Mouse (Mus musculus) NIH3T3 (cell line): ENCODE results near the gene Hoxa4.

ENCODE experiments used
- DNase-seq: peaks from one replicate; pipeline ENCODE4 v3.0.0-alpha.2; 2012; ENCODE audit warnings: low read depth

Hoxa4 gene

GRCm38 (mm10) chr6:52216691-52217458, 25.3 kb upstream of the Hoxa4 start:
- no peak for DNase-seq

DNA sequence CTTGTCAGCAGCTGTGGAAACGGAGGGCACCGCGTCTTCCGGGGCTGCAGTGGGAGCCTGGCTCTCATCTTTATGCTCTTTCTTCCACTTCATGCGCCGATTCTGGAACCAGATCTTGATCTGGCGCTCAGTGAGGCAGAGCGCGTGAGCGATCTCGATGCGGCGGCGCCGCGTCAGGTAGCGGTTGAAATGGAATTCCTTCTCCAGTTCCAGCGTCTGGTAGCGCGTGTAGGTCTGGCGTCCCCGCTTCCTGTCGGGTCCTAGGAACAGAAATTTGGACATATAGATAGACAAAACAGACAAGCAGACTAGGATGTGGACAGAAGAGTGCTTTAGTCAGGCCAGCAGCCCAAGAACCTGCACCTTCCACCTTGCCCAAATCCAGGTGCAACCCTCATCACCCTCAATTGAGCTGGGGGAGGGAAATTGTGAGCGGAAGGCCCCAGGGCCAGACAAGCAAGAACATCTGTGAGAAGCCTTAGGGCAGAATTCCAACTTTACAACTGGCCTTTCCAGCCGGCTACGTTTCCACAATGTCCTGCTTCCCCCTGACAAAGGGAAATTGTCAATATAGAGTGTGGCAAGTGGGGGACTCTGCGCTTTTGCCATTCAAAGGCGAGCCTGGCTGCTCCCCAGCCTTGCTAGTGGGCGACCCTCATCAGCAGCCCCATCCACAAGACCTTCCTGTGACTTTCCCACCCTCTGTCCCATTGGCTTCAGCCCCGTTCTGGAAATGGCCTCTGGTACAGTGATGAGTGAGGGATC, 24.4 kb upstream of the Hoxa4 start:
- DNase-seq: peak; percentile 68

- DNase-seq: no peak
These were observed 23.5 kb upstream of the Hoxa4 start for GRCm38 (mm10) chr6:52215070-52215469.

DNA sequence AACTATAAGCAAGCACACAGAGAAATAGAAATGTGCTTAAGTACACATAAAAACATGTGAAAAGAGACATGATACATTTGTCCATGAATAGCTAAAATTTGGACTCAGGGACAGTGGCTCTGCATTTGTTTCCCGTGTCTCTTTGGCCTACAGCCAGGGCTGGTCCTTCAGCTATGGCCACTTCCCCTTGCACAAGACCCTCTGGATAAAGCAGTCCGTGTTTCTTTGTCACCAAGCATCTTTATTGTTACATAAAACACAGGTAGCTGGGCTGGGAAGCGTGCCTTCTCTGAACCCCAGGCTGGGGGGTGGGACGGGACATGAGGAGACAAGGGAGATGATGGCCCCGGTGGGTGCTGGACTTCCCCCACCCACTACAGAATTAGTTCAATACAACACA, 22.7 kb upstream of the Hoxa4 start:
- peak; percentile 50 for DNase-seq

DNA sequence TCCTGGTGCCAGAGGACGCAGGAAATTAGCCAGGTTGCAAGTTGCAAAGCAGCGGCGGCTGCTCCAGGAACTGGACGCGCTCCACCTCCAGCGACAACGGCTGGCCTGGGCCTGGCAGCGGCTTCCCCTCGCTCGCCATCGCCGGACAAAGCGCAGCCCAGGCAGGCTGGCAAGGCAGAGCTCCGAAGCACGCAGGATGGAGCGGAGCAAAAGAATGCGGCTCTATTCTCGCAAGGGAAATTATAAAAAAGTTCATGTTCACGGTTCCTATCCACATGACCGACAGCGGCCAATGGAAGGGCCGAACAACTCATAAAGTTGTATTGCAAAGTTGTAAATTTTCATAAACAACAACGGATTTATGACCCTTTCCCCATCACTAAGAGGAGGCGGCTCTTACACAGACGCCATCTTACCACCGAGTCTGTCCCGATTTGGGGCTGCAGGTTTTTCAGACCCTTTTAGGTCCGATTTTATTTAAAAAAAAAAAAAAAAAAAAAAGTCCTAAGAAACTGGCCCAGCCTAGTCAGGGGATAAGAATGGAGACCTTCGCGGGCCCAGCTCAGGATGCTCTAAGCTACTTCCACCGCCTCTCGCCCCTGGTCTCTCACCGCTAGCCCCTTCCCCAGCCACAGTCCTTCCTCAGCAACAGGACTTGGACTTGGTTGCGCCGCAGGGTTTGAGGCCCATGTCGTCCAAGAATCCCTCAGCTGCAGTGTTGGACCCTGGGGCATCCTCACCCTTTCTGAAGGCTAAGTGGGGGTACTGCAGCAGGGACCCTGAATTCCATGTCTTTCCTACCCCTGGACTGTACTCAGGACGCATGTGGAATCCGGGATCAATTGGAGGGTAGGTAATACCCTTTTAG, 21.8 kb upstream of the Hoxa4 start, which contains the start of the genes Hoxa3 and Gm28308:
Gene Hoxa3 (minus strand): TSS at position 218 of the 868 bp plus-strand sequence.
Gene Gm28308 (minus strand): TSS at position 221 of the 868 bp plus-strand sequence.
- peak; percentile 93 for DNase-seq

DNA sequence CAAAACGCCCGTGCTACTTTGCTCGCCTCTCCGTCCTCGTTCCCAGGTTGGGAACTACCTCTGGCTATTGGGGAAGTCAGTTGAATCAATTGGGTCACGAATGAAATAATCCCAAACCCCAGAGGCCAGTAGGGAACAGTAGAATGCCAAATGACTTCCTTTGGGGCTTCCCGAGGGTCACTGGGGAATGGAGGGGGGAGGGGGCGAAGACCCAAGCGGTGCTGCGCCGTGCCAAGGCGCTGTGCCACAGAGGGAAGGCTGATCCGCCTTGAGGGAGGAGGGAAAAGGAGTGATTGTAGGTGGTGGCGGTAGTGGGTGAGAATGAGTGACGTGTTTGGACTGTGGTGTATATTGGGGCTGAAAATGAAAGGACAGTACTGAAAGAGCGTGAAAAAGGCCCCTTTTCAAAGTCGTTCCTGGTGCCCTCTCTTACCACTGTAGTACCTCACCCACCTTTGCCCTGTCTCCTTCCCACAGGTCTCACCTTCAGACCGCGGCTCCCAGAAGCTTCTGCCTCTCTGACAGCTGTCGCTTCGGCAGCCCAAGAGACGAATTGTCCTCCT, 21.1 kb upstream of the Hoxa4 start:
- DNase-seq: peak; percentile 85

DNA sequence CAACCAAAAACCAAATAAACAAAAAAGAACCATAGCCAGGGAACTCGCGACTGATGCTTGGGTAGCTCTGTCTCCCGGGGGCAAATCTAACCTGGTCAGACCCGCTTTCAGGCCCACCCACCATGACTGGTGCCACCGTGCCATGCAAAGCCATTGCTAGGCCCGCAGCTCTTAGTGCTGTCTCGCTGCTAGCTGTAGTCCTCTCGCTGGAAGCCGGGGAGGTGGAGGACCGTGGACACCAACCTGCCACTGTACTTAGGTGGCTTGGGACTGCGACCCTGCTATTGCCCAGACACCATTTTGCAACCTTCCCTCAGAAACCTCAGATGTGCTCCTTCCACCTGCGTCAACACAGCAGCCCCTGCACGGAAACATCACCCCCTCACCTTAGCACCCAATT, 20.4 kb upstream of the Hoxa4 start:
- DNase-seq: no peak

DNA sequence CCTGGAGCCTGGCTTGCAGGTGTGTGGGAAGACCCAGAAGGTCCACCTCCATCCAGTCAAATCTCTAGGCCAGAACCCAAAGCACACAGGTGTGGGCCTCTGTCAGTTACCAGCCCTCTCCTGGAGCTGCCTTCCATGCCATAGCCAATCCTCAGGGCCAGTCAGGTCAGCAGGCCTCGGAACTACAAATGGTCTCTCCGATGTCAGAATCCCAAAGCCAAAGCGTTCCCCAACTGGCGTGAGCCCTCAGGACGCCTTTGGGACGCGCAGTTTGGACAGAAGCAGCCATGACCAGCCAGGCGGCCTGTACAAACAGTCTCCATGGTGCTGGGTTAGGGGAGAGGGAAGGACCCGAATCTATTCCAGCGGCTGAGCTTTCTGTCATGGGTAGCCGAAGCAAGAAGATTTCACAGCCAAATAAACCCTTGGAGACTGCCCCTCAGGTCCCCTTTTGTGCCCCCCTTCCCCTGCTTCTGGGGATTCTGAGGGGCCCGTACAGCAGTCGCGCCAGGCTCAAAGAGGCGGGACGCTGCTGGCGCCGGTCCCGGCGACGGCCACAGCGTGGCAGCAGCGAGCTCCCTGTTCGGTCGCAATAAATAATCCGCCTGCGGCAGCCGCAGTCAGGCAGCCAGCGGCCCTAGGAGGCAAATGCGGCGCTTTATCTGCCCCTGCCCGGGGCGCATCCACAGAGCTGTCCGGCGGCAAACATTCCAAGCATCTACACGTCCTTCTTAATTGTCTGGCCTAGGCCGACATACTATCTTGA, 19.8 kb upstream of the Hoxa4 start:
- DNase-seq: peak; percentile 95

DNA sequence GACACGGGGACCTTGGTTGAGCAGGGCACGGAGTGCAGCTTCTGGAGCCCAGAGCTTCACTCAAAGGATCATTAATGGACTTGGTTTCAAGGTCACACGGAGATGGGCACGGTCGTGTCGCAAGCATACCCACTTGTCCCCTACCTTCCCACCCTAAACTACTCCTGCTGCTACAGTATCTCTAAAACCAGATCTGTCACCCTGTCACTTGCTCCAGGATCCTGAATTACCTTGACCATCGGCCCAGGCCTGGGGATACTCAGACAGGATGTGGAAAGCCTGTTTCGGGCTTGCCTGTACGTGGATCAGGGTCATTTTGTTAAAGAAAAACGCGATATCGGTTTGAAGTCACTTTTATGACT, 18.1 kb upstream of the Hoxa4 start:
- DNase-seq: no peak

DNA sequence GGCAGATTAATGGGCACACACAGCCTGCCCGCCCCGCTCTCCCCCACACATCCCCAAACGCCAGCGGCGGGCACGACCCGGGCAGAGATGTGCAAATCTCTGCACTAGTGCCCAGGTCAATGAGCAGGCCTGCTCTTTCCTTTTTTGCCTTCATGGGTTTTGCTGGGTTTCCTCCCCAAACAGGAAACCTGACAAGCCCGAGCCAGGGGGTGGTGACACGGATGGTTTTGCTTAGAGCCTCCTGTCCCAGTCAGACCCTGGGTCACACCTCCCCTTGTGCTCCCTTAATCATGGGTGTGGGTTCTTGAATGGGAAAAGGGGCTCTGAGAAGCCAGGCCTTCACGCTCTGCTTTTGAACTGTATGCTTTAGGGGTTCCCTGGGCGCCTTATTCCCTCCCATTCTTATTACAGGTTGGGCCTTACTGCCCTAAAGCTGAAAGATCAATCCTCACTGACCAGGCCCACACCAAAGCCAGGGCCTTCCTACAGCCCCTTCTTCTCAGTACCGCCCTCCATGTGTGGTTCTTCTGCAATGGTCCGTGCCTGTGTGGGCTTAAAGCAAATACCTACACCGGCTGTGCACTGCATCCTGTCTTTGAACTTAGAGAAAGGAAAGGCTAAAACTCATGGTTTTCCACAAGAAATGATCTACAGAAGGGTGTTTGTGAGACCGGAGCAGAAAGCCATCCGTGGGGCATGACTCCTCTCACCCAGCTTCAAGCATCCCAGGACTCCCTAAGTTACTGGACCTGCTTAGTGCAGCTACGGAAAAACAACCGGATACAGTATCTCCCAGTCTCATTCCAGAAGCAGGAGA, 17.5 kb upstream of the Hoxa4 start:
- DNase-seq: peak; percentile 46

- DNase-seq: peak; percentile 79
These were observed 16.7 kb upstream of the Hoxa4 start, which contains the start of gene Hoxa6 for GRCm38 (mm10) chr6:52208072-52208867. Hoxa6 (minus strand) TSS chr6:52208722.

- peak; percentile 55 for DNase-seq
These were observed 16.1 kb upstream of the Hoxa4 start for GRCm38 (mm10) chr6:52207684-52207976.

DNA sequence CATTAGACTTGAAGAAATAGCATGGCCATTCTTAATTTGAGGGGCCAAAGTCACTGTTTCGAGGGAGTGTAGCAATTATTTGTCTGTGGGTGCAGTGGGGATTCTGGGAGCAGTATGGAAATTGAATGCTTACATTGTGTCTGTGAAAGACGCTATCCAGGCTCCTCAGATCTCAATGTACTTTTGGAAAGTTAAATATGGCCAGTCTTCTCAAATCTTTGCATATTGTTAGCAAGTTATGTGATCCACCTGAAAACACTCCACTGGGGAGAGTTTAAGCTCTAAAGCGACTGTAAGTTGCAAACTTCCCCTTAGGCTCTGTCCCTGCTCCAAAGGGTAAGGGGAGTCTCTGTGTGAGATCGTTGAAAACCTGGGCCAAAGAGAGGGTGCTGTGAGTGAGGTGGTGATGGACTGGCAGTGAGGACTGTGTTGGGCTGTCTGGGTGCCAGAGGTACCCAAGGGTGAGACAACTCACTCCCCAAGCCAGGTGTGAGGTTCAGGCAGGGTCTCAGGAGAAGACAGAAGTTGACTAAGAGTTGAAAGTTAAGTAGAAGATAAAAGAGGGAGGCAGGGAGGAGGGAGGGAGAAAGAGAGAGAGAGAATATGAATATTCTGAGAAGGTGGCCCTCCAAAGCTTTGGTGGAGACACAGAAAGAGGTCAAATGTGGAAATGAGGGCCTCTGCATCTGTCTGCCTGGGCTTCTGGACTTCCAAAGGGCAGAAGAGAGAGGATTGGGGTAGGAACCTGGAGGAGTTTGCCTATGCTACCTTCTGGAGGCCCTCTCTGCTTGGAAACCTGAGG, 15.5 kb upstream of the Hoxa4 start:
- peak; percentile 53 for DNase-seq

GRCm38 (mm10) chr6:52205638-52206621, 14.4 kb upstream of the Hoxa4 start:
- DNase-seq: peak; percentile 64

GRCm38 (mm10) chr6:52205221-52205620, 13.7 kb upstream of the Hoxa4 start:
- peak; percentile 62 for DNase-seq

DNA sequence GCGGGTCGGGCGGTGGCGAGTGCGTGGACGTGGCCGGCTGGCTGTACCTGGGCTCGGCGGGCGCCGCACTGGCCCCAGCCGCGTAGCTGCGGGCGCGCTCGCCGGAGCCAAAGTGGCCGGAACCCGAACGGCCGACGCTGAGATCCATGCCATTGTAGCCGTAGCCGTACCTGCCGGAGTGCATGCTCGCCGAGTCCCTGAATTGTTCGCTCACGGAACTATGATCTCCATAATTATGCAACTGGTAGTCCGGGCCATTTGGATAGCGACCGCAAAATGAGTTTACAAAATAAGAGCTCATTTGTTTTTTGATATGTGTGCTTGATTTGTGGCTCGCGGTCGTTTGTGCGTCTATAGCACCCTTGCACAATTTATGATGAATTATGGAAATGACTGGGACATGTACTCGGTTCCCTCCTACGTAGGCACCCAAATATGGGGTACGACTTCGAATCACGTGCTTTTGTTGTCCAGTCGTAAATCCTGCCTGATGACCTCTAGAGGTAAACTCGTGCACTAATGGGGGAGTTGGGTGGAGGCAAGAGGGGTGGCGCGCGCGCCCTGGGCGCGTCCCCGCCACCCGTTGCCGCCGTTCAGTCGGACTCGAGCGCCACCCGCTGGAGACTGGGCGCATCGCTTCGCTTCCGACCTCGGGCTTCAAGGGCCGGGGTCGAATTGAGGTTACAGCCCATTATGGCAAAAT, 12.6 kb upstream of the Hoxa4 start, which contains the start of gene Hoxa5:
Gene Hoxa5 (minus strand): TSS at position 538 of the 703 bp plus-strand sequence.
- peak; percentile 98 for DNase-seq
